Mouse (Mus musculus) embryo, embryonic 11 days (tissue): ENCODE measurements around the gene Ube2v1.
A peak's percentile ranks its signal among the peaks of the same experiment; 100 is the strongest.

Source experiments
- DNase-seq: peaks from one replicate; pipeline ENCODE4 v3.0.0-alpha.2; 2015

Ube2v1 gene

DNA sequence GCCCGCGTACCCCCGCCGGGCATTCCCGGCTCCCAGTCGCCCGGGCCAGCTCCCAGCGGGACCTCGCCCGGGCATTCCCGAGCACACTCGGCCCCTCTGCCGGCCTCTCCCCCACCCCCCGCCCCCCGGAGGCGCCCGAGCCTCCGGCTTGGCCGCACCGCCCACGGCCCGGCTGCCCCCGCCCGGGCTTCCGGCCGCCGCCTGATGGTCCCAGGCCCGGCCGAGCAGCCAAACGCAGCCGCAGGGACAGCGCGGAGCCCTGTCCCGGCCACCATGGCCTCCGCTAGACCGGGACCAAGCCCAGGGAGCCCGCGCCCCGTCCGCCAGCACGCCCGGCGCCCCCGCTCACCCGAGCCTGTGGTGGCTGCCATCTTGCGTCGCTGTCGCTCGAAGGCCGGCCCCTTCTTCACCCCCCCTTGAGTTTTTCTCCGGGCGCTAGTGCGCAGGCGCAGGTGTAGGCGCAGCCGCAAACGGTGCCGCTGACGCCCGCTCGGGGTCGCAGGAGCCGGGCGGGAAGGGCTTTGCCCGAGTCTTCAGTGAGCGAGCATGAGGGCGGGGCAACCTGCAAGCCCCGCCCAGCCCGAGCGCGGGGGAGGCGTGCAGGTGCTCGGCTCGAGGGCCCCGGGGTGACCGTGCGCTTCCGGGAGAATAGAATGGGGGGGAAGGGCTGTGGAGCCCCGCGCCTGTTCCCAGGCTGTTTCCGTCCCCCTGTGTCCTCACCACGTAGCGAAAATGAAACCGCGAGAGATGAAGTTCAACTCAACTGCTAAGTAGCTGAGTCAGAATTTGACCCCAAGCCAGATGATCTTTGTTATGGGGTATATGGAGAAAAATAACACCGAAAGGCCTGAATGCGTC is at the start of gene Ube2v1:
TSS of gene Ube2v1 (minus strand) at position 505 of the 858 bp plus-strand sequence.
- DNase-seq: peak; percentile 98

DNA sequence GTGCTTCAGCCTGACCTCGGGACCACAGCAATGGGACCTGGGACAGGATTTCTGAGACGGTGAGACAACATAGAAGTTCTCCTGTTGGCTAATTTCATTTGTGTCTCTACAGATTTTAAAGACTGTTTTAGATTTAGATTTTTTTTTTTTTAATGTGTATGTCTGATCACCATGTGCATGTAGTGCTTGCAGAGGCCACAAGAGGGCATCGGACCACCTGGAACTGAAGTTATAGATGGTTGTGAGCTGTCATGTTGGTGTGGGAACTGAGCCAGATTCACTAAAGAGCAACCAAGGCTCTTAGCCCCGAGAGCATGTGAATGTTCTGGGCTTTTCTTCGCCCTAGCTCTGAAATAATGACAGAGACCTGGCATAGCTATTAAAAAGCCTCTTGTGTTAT is 48.8 kb upstream of the Ube2v1 start:
- peak; percentile 59 for DNase-seq

DNA sequence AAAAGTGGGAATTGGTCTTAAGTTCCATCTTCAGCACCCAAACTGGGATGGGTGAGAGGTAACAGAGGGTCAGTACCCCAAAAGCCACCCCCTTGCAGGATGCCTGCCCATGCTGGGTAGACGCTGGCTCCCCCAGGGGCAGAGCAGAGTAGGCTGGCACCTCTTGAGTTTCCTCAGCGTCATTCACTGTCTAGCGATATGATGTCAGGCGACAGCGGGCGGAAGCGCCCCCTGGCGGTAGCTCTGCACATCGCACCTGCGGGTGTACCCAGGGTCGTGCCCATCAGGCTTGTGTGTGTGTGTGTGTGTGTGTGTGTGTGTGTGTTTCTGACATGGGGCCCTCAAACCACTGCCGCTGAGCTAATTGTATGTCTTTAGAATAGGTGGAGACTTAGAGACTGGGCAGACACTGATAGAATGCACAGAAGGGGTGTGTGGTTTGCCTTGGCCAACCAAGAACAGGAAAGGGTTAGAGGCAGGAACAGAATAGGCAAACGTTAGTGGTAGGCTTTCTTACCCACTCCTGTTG is 48.1 kb upstream of the Ube2v1 start:
- DNase-seq: peak; percentile 86

- no peak for DNase-seq
These were observed 46.7 kb upstream of the Ube2v1 start for GRCm38 (mm10) chr2:167678600-167678999.

GRCm38 (mm10) chr2:167675120-167675909 is 43.4 kb upstream of the Ube2v1 start:
- peak; percentile 67 for DNase-seq

GRCm38 (mm10) chr2:167672212-167672685 is 40.4 kb upstream of the Ube2v1 start:
- peak; percentile 46 for DNase-seq

GRCm38 (mm10) chr2:167671101-167671633 is 39.3 kb upstream of the Ube2v1 start:
- DNase-seq: no peak

GRCm38 (mm10) chr2:167669398-167669797 is 37.5 kb upstream of the Ube2v1 start:
- no peak for DNase-seq

GRCm38 (mm10) chr2:167668426-167668825 is 36.5 kb upstream of the Ube2v1 start:
- no peak for DNase-seq

GRCm38 (mm10) chr2:167665972-167666713 is 34.2 kb upstream of the Ube2v1 start:
- DNase-seq: no peak

- DNase-seq: no peak
These were observed 30.8 kb upstream of the Ube2v1 start for GRCm38 (mm10) chr2:167662713-167663112.

DNA sequence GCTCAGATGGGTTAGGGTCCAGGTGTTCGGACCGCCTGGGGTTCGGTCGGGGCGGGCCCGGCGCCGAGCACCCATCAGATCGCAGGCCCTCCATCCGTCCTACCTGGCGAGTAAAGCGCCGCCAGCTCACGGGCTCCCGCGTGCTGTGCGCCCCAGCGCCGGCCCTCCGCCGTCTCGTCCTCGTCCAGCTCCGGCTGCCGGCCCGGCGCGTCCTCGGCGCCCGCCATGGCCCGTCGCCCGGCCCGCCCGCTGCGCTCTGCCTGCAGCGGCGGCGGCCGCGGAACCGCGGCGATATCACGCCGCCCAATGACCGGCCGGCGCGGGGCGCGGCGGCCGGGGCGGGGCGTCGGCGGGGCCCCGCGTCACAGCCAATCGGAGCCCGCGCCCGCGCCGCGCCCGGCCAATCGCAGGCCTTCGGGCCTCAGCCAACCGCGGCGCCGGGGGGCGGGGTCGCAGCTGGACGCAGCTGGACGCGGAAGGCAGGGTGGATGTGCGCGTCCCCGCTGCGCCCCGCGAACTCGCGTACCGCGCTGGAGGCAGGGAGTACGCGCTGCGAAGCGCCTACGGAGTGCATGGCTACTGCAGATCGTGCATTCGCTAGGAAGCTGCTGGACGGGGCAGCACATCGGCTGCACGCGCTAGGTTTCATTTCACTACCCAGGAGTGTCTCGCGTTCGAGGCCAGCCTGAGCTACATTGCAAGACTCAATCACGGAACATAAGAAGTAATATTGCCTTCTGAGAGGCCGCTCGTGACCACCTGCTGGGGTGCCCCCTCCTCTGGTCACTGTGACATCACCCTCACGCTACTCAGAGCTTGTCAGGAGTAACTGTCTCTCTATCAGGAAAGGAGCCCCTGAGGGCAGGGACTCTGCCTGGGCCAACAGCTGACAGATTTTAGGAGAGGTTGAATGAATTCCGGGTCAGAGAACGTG is 29.6 kb upstream of the Ube2v1 start, which contains the start of gene Gm20431:
TSS of gene Gm20431 (minus strand) at position 227 of the 934 bp plus-strand sequence.
- DNase-seq: peak; percentile 98

DNA sequence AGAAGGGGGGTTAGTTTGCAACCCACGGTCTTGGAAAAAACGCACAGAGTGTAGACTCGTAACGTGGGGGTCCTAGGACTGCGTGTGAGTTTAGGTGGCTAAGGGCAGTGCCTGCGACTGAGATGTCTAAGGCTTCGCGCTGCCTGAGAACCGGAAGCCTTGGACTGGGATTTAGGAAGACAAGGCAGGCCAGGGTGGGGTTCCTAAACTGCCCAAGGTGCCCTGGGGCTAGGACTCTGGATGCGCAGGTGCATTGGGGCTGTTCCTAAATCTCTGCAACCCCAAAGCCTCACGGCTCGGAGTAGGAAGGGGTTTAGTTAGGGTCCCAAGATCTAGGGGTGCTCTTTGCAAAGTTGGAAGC is 28.7 kb upstream of the Ube2v1 start:
- DNase-seq: peak; percentile 57

- DNase-seq: peak; percentile 24
These were observed 28.1 kb upstream of the Ube2v1 start for GRCm38 (mm10) chr2:167659847-167660610.

GRCm38 (mm10) chr2:167659177-167659846 is 27.4 kb upstream of the Ube2v1 start:
- DNase-seq: no peak

- no peak for DNase-seq
These were observed 26.8 kb upstream of the Ube2v1 start for GRCm38 (mm10) chr2:167658712-167659111.

GRCm38 (mm10) chr2:167657973-167658372 is 26.1 kb upstream of the Ube2v1 start:
- no peak for DNase-seq

DNA sequence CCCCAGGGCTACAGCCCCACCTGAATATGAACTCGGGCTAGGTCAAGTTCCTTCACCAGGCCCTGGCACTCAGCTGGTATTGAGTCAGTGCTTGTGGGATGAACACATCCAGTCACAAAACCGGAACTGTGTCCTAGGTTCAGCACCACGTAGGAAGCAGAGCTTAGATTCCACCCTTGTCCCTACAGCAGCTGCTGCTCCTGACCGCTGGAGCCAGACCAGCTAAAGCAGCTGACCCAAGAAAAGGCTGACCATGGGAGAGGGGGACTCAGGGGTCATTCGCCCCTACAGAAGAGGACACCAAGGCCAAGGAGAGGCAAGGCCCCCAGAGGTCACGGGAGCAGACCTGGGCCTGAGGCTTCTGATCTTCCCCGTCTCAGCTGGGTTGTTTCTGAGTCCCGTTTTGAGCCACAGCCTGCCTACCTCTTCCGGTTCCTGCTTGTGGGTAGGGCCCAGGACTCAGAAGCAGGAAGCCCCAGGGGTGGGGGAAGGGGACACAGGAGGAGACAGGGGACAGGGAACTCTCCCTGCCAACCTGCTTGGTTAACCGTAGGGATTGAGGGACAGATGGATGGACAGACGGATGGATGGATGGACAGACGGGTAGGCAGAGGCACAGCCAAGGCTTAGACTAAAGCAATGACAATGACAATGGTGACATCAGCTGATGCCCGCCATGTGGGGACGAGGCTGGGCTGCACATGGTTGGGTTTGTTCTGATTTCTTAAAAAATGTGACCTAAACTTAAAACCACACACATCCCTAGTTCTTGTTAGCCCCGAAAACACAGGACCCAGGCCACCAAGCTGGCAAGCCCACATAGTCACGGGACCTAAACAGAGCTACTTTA is 25.0 kb upstream of the Ube2v1 start:
- DNase-seq: no peak
